Mouse (Mus musculus) E14TG2a.4 (cell line): Measurements from ENCODE around the gene Setd5.

Source experiments
- CTCF ChIP-seq: conservative IDR thresholded peaks from 2 replicates; pipeline ENCODE4 v1.5.1; 2014; ENCODE audit warnings: low read length
- NANOG ChIP-seq: IDR thresholded peaks from 2 replicates; pipeline ENCODE4 v1.6.1; 2014; ENCODE audit warnings: borderline replicate concordance, low read length, mixed read lengths
- POU5F1 ChIP-seq: IDR thresholded peaks from 2 replicates; pipeline ENCODE4 v1.6.1; 2014; ENCODE audit warnings: low read length, borderline replicate concordance

DNA sequence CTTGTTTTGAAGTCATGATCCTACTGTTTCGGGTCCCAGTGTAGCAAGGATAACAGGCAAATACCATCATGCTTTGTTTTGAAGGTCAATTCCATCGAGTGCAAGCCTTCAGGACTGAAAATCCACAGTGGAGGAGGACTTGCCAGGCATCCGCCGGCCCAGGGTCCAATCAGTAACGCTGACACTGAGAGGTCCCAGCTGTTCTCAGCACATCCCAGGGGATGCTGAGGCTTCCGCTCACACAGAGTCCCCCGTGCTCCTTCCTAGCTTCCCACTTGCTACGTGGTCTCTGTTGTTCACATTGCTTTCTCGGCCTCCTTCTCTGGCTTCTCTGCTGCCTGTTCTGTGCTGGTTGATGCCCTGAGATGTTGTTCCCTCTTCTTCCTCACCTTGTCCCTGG is 107.0 kb downstream of the Setd5 start:
- TF ChIP-seq CTCF (no peak), NANOG (no peak), POU5F1 (no peak)
